Mouse (Mus musculus): Measurements from ENCODE around the gene Crxos.

DNA sequence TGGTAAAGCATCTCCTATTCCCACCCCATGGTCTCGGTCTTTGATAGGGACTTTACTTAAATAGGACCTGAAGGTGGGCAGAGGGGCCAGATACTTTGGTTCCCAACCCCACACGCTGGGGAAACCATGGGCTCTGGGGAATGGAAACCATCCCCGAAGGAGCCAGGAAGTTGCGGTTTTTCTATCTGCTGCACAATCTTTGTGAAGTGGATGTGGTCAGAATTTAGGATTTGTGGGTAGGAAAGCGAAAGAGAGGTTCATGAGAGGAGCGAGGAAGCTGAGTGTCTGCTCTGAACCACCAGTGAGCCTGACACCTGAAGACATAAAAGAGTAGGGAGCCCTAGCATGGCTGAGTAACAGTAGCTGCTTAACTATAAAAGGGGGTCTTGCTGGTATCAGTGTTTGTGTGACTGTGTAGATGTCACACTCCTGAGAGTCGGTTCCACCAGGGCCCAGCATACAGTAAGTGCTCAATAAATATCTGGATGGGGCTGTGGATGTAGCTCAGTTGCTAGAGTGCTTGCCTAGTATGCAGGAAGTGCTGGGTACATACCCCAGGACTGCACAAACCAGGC, 66.9 kb downstream of the Crxos start:
- TF ChIP-seq TAL1 (IDR thresholded peaks at IDR 0.05; ENCODE audit: low read length) = no peak
- TF ChIP-seq GATA1 (IDR thresholded peaks at IDR 0.05; ENCODE audit: low read length) = no peak

Data from erythroblast, embryonic 14.5 days (primary cell).